ENCODE assay signal across 8 mouse cellular contexts in genomic region chr1:132007282-132007815, GRCm38 (mm10). TPM values are rescaled to one million over a fixed set of nuclear protein-coding genes. Genes with fewer than 3 reads are reported as not detected.
DNase-seq lines count a peak whose midpoint lies in the region; ATAC-seq and TF ChIP-seq lines count a peak whose summit lies in the region.

Elk4 (plus strand) TSS chr1:132007607.

- peak within 1 kb of the TSS; percentile 89 for H3K4me2 ChIP-seq in heart, embryonic 12.5 days
- H3K4me2 ChIP-seq in liver, embryonic 12.5 days = peak within 1 kb of the TSS; percentile 88
- peak within 1 kb of the TSS; percentile 63 for H3K4me2 ChIP-seq in stomach, embryonic 15.5 days

- peak within 1 kb of the TSS; percentile 96 for H3ac ChIP-seq in C2C12 (ENCODE audit: control insufficient read depth, insufficient read length, low read depth)

- peaks cover 33% of the 10 kb centered on the region for H3K79me3 ChIP-seq in C2C12 (ENCODE audit: low read depth)

- H3K9ac ChIP-seq in heart, embryonic 12.5 days = peak within 1 kb of the TSS; percentile 98
- peak within 1 kb of the TSS; percentile 95 for H3K9ac ChIP-seq in liver, embryonic 12.5 days
- H3K9ac ChIP-seq in stomach, embryonic 15.5 days = peak within 1 kb of the TSS; percentile 89

- H3K79me2 ChIP-seq in C2C12 (ENCODE audit: control insufficient read depth, insufficient read depth) = peaks cover 43% of the 10 kb centered on the region

- WGBS in heart, embryonic 12.5 days = 0% methylated on average over 53 of the region's 61 CpGs
- under 1% methylated on average over 53 of the region's 61 CpGs for WGBS in liver, embryonic 12.5 days (ENCODE audit: insufficient replicate concordance)
- WGBS in stomach, embryonic 15.5 days = under 1% methylated on average over 47 of the region's 61 CpGs

- TF ChIP-seq POLR2A in brain, embryonic 14.5 days (IDR thresholded peaks at IDR 0.05; ENCODE audit: borderline replicate concordance, extremely low read depth, insufficient read depth, insufficient read length, poor library complexity, severe bottlenecking) = peak; percentile 76

- H3K27me3 ChIP-seq in C2C12 (ENCODE audit: control insufficient read depth, insufficient read depth, insufficient read length) = no peaks in the 10 kb centered on the region
- no peaks in the 10 kb centered on the region for H3K27me3 ChIP-seq in erythroblast, embryonic 14.5 days (ENCODE audit: control insufficient read depth)
- H3K27me3 ChIP-seq in heart, embryonic 12.5 days (replicated peaks) = no peaks in the 10 kb centered on the region
- H3K27me3 ChIP-seq in liver, embryonic 12.5 days (replicated peaks) = no peaks in the 10 kb centered on the region
- H3K27me3 ChIP-seq in stomach, embryonic 15.5 days (replicated peaks) = no peaks in the 10 kb centered on the region

- H3K27ac ChIP-seq in heart, embryonic 12.5 days (ENCODE audit: poor library complexity, severe bottlenecking) = peak within 1 kb of the TSS; percentile 100
- H3K27ac ChIP-seq in liver, embryonic 12.5 days = peak within 1 kb of the TSS; percentile 98
- H3K27ac ChIP-seq in stomach, embryonic 15.5 days = peak within 1 kb of the TSS; percentile 99

- TF ChIP-seq CTCF in C2C12 (IDR thresholded peaks at IDR 0.05; ENCODE audit: control insufficient read depth, insufficient read depth, insufficient read length) = no peak
- no peak for TF ChIP-seq CTCF in brain, embryonic 14.5 days (IDR thresholded peaks at IDR 0.05; ENCODE audit: borderline replicate concordance, extremely low read depth, insufficient read depth, insufficient read length)

- no peaks in the 10 kb centered on the region for H3K9me3 ChIP-seq in erythroblast, embryonic 14.5 days (ENCODE audit: control insufficient read depth, low read length)
- H3K9me3 ChIP-seq in heart, embryonic 12.5 days (replicated peaks) = no peaks in the 10 kb centered on the region
- no peaks in the 10 kb centered on the region for H3K9me3 ChIP-seq in liver, embryonic 12.5 days (replicated peaks)
- H3K9me3 ChIP-seq in stomach, embryonic 15.5 days = no peaks in the 10 kb centered on the region

- H3K4me1 ChIP-seq in erythroblast, embryonic 14.5 days (ENCODE audit: control insufficient read depth) = peaks cover 46% of the 10 kb centered on the region
- H3K4me1 ChIP-seq in heart, embryonic 12.5 days (replicated peaks) = peaks cover 19% of the 10 kb centered on the region
- H3K4me1 ChIP-seq in liver, embryonic 12.5 days = peaks cover 53% of the 10 kb centered on the region
- H3K4me1 ChIP-seq in stomach, embryonic 15.5 days = peaks cover 7% of the 10 kb centered on the region; the same call in 1 of the 2 replicates

- peak; percentile 96 for DNase-seq in brain, embryonic 14.5 days (ENCODE audit: low read depth)
- DNase-seq in kidney, postnatal 10 days = peak; percentile 97
- DNase-seq in natural killer cell, adult 2 months (ENCODE audit: low spot score in 2 of 2) = peak; percentile 86 to 90

- peak; percentile 93 for ATAC-seq in heart, embryonic 12.5 days (ENCODE audit: insufficient number of reproducible peaks, low FRiP score)
- peak; percentile 84 for ATAC-seq in liver, embryonic 12.5 days
- peak; percentile 87 for ATAC-seq in stomach, embryonic 15.5 days (ENCODE audit: insufficient read depth, low FRiP score, low read depth)

- no peaks in the 10 kb centered on the region for H3K36me3 ChIP-seq in C2C12 (ENCODE audit: control insufficient read depth, insufficient read depth)
- peaks cover 10% of the 10 kb centered on the region for H3K36me3 ChIP-seq in erythroblast, embryonic 14.5 days (ENCODE audit: control insufficient read depth)
- H3K36me3 ChIP-seq in heart, embryonic 12.5 days = no peaks in the 10 kb centered on the region
- no peaks in the 10 kb centered on the region for H3K36me3 ChIP-seq in liver, embryonic 12.5 days
- H3K36me3 ChIP-seq in stomach, embryonic 15.5 days = no peaks in the 10 kb centered on the region

- peak within 1 kb of the TSS; percentile 52 for H3K4me3 ChIP-seq in C2C12 (ENCODE audit: insufficient read depth, poor library complexity, severe bottlenecking)
- peak within 1 kb of the TSS; percentile 95 for H3K4me3 ChIP-seq in erythroblast, embryonic 14.5 days (replicated peaks)
- H3K4me3 ChIP-seq in heart, embryonic 12.5 days = peak within 1 kb of the TSS; percentile 96
- peak within 1 kb of the TSS; percentile 89 for H3K4me3 ChIP-seq in liver, embryonic 12.5 days
- H3K4me3 ChIP-seq in stomach, embryonic 15.5 days (replicated peaks) = peak within 1 kb of the TSS; percentile 87

TF ChIP-seq in C2C12, 6 proteins besides CTCF, POLR2A, EP300 and RAD21:
- TF ChIP-seq MAX (IDR thresholded peaks at IDR 0.05) (peak; percentile 66), CEBPB (IDR thresholded peaks at IDR 0.05; ENCODE audit: low read depth) (no peak), USF1 (IDR thresholded peaks at IDR 0.05; ENCODE audit: low read depth) (no peak), FOSL1 (IDR thresholded peaks at IDR 0.05; ENCODE audit: insufficient read depth, low read length, poor library complexity, severe bottlenecking) (no peak)

RNA-seq across cellular contexts. Expression of gene Elk4, which starts in this region (rescaled TPM):
- 11.9 TPM for polyA plus RNA-seq in C2C12 (2012; fragmentation: generic; extraction: Trizol)
- 12.7 and 16.6 TPM in 2 replicates for polyA plus RNA-seq in brain, embryonic 14.5 days (2012; rRNA removed)
- 0.15 and 0.38 TPM in 2 replicates for polyA plus RNA-seq in erythroblast, embryonic 14.5 days (2012)
- 19.9 and 21.0 TPM in 2 replicates for polyA plus RNA-seq in heart, embryonic 12.5 days (2016; fragmentation: Nextera tagmentation; extraction: Ambion mirVana)
- polyA plus RNA-seq in liver, embryonic 12.5 days (2016; fragmentation: Nextera tagmentation; extraction: Ambion mirVana) = 14.4 and 16.4 TPM in 2 replicates
- polyA plus RNA-seq in stomach, embryonic 15.5 days (2015; fragmentation: Nextera tagmentation; extraction: Ambion mirVana) = 20.4 and 24.4 TPM in 2 replicates

Comparison
In these comparisons a context has a peak if more than half of its experiments do, and no peak if none do; other contexts are left out.
1. Peak in every context shown above with its lines: DNase-seq, ATAC-seq, H3K4me3 ChIP-seq and H3K27ac ChIP-seq.